Mouse (Mus musculus) T-helper 1 cell (primary cell): ENCODE results near the gene Hspbap1.

Source experiments
- in situ Hi-C: fragments of 300-600 bp; cut with MboI, MseI; formaldehyde crosslinking; loops from one replicate; pipeline ENCODE4 v1.15.1; 2025; ENCODE audit warnings: high pct_unique_total_duplicates

Hspbap1 gene

DNA sequence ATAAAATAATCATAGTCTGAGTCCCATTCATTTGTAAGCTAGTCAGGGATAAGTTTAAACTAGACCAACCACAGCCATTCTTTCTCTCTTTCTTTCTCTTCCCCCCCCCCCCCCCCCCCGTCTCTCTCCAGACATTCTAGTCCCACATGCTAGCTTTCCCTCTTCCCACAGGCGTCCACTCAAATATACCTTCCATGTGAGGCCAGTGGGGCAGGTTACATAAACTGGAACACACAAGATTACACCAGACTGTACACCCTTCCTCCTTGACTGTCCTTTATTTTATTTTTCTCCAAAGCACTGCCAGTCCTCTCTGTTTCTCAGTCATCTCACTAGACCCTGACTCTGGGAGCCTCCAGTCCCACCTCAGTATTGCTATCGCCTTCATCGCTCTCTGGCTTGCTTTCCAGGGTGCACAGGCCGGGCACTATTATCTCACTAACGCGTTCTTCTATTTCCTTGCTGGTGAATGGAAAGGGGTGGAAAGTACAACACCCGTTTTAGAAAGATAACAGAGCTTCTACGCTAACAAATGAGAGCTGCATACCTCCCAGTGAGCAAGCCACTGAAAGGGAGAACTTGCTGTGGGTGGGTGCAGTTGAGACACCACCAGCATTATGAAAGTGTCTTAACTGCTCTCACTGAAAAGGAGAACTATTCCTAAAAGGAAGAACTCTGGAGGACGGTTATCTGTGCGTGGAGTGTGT, 6.4 kb upstream of the Hspbap1 start:
- in situ Hi-C loops, result no loop called here

DNA sequence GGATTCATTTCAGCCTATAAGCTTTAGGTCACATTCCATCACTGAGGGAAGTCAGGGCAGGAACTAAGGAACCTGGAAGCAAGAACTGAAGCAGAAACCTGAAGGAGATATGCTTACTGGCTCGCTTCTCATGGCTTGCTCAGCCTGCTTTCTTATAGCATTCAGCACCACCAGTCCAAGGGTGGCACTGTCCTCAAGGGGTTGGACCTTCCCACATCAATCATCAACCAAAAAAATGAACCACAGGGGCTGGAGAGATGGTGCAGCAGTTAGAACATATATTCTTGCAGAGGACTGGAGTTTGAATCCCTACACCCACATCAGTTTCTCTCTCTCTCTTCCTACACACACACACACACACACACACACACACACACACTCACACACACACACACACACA, 5.2 kb upstream of the Hspbap1 start:
- in situ Hi-C loops, result no loop called here

DNA sequence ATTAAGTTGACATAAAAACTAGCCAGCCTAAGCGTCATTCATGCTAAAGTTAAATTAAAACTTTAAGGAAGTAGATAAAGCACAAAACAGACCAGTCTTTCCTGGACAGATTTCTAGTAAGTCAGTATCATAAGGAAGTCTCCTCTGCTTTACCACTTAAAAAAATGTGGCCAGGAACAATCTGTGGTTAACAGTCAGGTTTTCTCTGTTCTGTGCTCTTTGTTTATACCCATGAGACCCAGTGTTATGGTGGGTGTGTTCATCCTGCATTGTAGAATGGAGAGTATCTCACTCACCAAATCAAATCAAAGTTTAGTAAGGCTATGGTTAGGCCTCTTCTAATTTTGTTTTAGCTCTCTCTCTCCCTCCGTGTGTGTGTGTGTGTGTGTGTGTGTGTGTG, 4.7 kb upstream of the Hspbap1 start:
- in situ Hi-C loops, result no loop called here

GRCm38 (mm10) chr16:35766366-35766765, 3.8 kb upstream of the Hspbap1 start:
- in situ Hi-C loops, result no loop called here

GRCm38 (mm10) chr16:35768469-35768784, 1.7 kb upstream of the Hspbap1 start:
- in situ Hi-C loops, result no loop called here

DNA sequence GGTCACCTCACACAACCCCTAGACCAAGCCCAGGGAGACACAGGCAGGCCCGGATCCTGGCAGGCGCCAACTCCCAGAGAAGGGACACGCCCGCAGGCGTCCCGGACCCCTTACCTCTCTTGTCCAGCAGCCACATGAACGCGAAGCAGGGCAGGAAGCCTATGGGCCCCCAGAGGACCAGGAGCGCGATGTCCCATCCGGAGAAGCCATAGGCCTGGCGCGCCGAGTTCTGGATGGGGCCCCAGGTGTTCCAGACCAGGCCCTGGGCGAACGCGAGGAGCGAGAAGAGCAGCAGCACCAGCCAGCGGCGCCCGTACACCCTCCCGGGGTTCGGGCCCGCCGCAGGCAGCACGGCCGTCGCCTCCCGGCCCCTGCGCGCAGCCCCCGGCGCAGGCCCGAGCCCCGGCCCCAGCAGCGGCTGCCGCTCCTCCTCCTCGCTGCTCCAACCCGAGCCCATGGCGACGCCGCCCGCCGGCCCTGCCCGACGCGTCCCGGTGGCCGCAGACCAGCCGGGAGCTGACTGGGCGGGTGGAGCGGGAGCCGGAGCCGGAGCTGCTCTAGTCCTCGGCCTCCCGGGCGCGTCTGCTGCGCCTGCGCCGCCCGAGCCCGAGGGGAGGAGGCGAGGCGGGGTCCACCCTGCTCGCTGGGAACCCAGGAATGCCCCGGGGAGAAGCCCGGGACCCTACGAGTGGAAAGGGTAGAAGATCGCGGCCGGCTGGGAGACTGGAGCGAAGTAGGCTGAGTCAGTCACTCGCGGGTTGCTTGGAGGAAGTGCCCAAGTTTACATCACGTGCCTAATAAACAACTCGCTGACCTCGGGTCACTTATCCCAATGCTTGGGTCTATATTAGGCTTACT, 1.2 kb upstream of the Hspbap1 start, which contains the start of gene Dirc2:
TSS of gene Dirc2 (minus strand) at position 572 of the 858 bp plus-strand sequence.
- in situ Hi-C loops, result no loop called here

GRCm38 (mm10) chr16:35771141-35771540, 966 bp downstream of the Hspbap1 start:
- in situ Hi-C loops, result no loop called here

GRCm38 (mm10) chr16:35771606-35772005, 1.4 kb downstream of the Hspbap1 start:
- in situ Hi-C loops, result no loop called here

- in situ Hi-C loops, result no loop called here
Observed at GRCm38 (mm10) chr16:35772598-35772997, 2.4 kb downstream of the Hspbap1 start.

- in situ Hi-C loops, result no loop called here
Observed at GRCm38 (mm10) chr16:35775835-35776234, 5.7 kb downstream of the Hspbap1 start.

- in situ Hi-C loops, result no loop called here
Observed at GRCm38 (mm10) chr16:35776737-35777136, 6.6 kb downstream of the Hspbap1 start.

DNA sequence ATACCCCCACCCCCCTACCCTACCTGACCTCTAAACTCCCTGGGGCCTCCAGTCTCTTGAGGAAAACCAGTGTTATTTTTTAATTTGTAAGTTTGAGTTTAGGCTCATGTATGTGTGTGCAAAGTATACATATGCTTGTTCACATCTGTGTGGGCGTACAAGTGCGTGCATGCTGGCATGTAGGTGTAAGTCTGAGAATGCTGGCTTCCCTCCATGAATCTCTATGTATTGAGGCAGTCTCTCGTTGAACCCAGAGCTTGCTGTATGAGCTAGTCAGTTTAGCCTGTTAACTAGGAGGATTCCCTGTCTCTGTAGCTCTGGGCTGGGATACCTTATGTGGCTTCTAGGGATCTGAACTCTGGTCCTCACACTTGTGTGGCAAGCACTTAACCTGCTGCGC, 7.6 kb downstream of the Hspbap1 start:
- in situ Hi-C loops, result no loop called here

DNA sequence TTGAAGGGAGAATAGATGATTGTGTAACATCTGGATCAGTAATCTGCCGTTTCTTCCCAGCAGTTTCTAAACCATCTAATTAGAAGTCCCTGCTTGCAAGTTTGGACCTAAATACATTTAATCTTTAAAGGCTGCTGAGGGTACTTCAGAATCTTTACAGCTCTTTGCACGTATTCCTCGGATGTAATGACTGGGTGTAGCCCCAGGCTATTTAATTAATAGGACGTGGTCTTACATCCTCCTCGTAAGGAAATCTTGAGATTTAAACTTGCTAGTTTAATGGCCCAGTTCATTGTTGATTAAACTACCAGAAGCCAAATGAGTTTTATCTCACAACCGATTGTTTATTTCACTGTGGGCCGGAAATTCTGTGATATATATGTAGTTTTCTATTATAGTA, 9.5 kb downstream of the Hspbap1 start:
- in situ Hi-C loops, result no loop called here

GRCm38 (mm10) chr16:35781096-35781495, 10.9 kb downstream of the Hspbap1 start:
- in situ Hi-C loops, result no loop called here

GRCm38 (mm10) chr16:35781651-35782050, 11.5 kb downstream of the Hspbap1 start:
- in situ Hi-C loops, result no loop called here

DNA sequence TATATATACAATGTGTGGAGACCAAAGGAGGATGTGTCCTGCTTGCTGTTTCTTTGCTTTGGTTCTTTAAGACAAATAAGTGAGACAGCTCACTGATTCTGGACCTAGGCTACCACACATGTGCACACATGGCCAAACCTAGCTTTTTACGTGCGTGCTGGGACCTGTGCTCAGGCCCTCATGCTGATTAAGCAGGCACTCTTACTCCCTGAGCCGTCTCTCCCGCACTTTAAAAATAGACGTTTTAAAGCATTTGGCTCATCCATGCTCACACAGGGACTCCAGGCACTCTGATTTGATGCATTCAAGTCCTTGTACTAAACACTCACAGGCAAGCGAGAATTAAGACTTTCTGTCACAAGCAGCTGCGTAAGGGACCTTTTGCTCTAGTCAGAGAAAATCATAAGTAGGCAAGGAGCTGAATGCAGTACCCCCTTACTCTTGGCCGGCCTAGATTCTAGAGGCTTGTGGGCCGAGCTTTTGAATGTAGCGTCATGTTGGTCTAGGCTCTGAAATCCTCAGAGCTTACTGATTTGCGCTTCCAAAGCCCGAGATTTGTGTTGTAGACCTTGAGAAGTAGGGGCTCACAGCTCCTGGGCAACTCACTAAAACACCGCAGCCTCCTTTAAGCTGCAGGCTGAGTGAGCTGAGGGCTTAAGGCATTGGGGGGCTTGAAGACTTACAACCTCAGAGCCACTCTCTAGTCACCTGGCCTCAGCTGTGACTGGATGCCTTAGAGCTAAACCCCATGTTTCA, 12.5 kb downstream of the Hspbap1 start:
- in situ Hi-C loops, result no loop called here

DNA sequence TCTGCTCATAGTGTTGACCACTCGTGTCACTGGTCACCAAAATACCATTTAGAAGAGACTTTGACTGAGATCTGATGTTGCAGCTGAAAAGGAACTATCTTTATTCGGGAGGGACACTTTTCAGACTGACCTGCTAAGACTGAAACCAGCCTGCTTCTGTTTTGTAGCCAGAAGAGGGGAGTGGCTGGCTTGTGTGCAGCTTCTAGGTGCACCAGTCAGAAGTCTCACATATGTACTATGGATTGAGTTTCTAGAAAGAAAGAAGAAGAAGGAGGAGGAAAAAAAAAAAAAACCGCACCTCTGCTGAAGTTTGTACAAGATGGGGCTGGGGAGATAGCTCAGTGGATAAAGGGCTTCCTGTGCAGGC, 13.0 kb downstream of the Hspbap1 start:
- in situ Hi-C loops, result no loop called here

DNA sequence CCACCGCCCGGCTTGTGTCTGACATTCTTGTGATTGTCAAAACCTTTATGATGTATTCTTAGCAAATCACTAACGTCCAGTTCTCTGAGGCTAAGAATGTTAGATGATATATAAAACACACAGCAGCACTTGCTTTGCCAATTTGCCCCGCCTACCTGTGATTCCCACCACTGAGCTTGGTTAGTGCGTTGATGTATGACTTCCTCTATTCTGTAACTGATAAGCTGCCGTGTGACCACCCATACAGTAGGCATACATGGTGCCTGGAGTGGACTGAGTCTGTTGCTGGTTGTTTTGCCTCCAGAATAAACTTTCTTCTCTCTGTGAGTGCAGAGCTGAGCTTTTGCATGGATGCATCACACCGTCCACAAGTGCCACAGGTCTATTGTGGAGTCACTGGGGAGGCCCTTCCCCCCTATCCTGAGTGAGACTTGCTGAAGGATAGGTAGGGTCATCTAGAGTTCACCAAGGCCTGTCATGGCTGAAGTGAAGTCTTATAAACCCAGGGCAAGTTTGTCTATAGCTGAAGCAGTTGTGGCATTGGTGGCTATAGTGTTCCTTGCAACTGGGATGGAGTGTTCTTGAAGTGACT, 14.1 kb downstream of the Hspbap1 start:
- in situ Hi-C loops, result no loop called here

DNA sequence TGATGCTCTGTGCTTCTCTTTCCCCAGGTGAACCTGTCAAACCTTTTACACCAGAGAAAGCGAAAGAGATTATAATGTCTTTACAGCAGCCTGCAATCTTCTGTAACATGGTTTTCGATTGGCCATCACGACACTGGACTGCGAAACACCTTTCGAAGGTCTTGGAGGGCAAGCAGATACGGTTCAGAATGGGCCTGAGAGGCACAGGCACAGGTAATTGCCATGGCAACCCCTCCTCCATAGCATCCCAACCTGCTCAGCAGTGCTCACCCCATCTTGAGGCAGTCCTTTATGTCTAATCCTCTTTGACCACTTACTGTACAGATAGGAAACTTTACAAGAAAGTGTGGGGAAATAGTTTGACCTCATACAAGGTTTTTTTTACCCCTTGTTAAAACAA, 17.0 kb downstream of the Hspbap1 start:
- in situ Hi-C loops, result no loop called here

DNA sequence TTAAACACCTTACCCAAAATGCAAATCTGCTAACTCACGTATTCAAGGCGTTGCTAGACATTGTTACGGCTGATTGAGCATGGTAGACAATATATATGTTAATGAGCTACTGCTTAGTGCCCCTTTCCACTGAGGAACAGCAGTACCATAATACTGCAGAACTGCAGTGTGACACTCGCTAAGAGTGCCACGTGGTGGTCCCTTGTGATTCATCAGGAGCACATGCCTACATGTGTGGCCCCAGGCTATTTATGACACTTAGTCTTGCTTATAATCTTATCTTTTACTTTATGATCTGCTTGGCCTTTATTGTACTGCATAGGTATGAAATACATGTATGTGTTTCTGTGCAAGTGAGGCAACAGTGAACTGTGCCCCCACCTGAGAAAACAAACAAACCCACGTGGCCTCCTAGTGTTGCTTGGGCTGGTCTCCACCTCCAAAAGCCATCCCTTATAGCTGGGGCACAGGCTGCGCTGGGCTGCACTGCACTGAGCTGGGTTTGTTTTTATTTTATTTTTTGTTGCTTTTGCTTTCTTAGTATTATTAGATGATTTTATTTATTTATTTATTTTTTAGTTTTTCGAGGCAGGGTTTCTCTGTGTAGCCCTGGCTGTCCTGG, 17.5 kb downstream of the Hspbap1 start:
- in situ Hi-C loops, result no loop called here

- in situ Hi-C loops, result no loop called here
Observed at GRCm38 (mm10) chr16:35788330-35788729, 18.2 kb downstream of the Hspbap1 start.
